Mouse (Mus musculus): ENCODE results near the gene Pdcd4.

Pdcd4 gene

GRCm38 (mm10) chr19:53871502-53871901 is 20.5 kb upstream of the Pdcd4 start:
- no peak for DNase-seq (ENCODE audit: inconsistent ontology term)

- DNase-seq (ENCODE audit: inconsistent ontology term), result no peak
Observed at GRCm38 (mm10) chr19:53872994-53873713, 18.9 kb upstream of the Pdcd4 start.

GRCm38 (mm10) chr19:53875246-53875645 is 16.8 kb upstream of the Pdcd4 start:
- DNase-seq (ENCODE audit: inconsistent ontology term), result no peak

- no peak for DNase-seq (ENCODE audit: inconsistent ontology term)
Observed at GRCm38 (mm10) chr19:53877779-53878178, 14.3 kb upstream of the Pdcd4 start.

- no peak for DNase-seq (ENCODE audit: inconsistent ontology term)
Observed at GRCm38 (mm10) chr19:53880460-53880859, 11.6 kb upstream of the Pdcd4 start.

GRCm38 (mm10) chr19:53881786-53882185 is 10.2 kb upstream of the Pdcd4 start:
- DNase-seq (ENCODE audit: inconsistent ontology term), result no peak

- no peak for DNase-seq (ENCODE audit: inconsistent ontology term)
Observed at GRCm38 (mm10) chr19:53885450-53885849, 6.6 kb upstream of the Pdcd4 start.

GRCm38 (mm10) chr19:53886576-53887370 is 5.3 kb upstream of the Pdcd4 start:
- DNase-seq (ENCODE audit: inconsistent ontology term), result no peak

- no peak for DNase-seq (ENCODE audit: inconsistent ontology term)
Observed at GRCm38 (mm10) chr19:53887822-53888221, 4.2 kb upstream of the Pdcd4 start.

GRCm38 (mm10) chr19:53888331-53888730 is 3.7 kb upstream of the Pdcd4 start:
- no peak for DNase-seq (ENCODE audit: inconsistent ontology term)

- DNase-seq (ENCODE audit: inconsistent ontology term), result no peak
Observed at GRCm38 (mm10) chr19:53889555-53889954, 2.5 kb upstream of the Pdcd4 start.

GRCm38 (mm10) chr19:53890274-53890673 is 1.8 kb upstream of the Pdcd4 start:
- no peak for DNase-seq (ENCODE audit: inconsistent ontology term)

- no peak for DNase-seq (ENCODE audit: inconsistent ontology term)
Observed at GRCm38 (mm10) chr19:53890781-53891251, 1.2 kb upstream of the Pdcd4 start.

- no peak for DNase-seq (ENCODE audit: inconsistent ontology term)
Observed at GRCm38 (mm10) chr19:53891569-53891968, 462 bp upstream of the Pdcd4 start.

- peak; percentile 15 for DNase-seq (ENCODE audit: inconsistent ontology term)
Observed at GRCm38 (mm10) chr19:53892838-53893359, 868 bp downstream of the Pdcd4 start.

- no peak for DNase-seq (ENCODE audit: inconsistent ontology term)
Observed at GRCm38 (mm10) chr19:53893711-53894171, 1.7 kb downstream of the Pdcd4 start.

GRCm38 (mm10) chr19:53894538-53895121 is 2.6 kb downstream of the Pdcd4 start:
- DNase-seq (ENCODE audit: inconsistent ontology term), result no peak

GRCm38 (mm10) chr19:53898046-53898445 is 6.0 kb downstream of the Pdcd4 start:
- DNase-seq (ENCODE audit: inconsistent ontology term), result no peak

GRCm38 (mm10) chr19:53898498-53898897 is 6.5 kb downstream of the Pdcd4 start:
- no peak for DNase-seq (ENCODE audit: inconsistent ontology term)

GRCm38 (mm10) chr19:53898970-53899900 is 7.2 kb downstream of the Pdcd4 start:
- no peak for DNase-seq (ENCODE audit: inconsistent ontology term)
